Mouse (Mus musculus) cortical plate, adult 2 months (tissue): ENCODE results near the gene Eif3l.

Experiments
- CTCF ChIP-seq: fragments of 200-500 bp; IDR thresholded peaks from 2 replicates; pipeline ENCODE4 v1.5.1; 2011; ENCODE audit warnings: mild to moderate bottlenecking, control low read depth, low read length; ENCODE audit not compliant: insufficient read depth; ENCODE audit errors: extremely low read depth
- POLR2A ChIP-seq: fragments of 200-500 bp; IDR thresholded peaks from 2 replicates; pipeline ENCODE4 v1.6.1; 2011; ENCODE audit warnings: mild to moderate bottlenecking, low read length, control low read depth; ENCODE audit not compliant: insufficient read depth; ENCODE audit errors: extremely low read depth

DNA sequence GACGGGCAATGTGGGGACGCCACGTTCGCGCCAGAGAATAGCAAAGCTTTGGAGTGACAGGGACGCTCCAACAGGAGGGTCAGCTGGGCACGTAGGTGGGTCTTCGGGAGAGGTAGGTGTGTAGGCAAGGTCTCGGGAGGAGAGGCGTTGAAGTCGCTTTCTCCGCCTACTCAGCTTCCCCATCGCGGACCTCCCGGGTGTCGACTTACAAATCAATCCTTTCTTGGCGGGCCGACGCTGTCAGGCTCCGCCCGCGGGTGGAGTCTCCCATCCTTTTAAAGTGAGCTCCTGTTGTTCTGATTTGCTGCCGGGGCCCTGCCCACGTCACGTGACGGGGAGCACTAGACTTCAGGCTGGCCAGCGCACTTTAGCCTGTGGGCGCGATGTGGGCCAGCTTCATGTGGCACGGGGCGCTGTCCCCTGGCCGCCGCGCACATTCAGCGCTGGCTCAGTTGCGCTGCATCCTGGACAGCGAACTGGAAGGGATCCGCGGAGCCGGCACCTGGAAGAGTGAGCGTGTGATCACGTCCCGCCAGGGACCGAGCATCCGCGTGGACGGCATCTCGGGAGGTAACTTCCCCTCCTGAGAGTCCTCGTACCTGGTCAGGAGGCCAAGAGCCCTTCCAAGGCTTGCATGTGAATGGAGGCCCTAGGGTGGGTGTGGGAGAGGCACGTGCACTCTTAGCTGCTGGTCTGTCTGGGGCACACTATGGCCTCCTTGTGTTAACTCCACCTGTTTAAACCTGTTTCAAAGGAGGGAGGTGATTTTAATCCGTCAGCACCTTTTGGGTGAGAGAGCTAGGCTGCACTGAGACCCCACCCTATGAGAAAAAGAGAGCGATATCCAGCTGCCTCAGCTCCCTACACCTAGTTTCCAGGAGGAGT, 44.2 kb upstream of the Eif3l start:
- peak; percentile 66; the same call in 1 of the 2 replicates for TF ChIP-seq POLR2A
- TF ChIP-seq CTCF, result no peak
